Mouse (Mus musculus) hindbrain, embryonic 13.5 days (tissue): ENCODE data around the gene Limd2. TPM values are rescaled to one million over a fixed set of nuclear protein-coding genes. Genes with fewer than 3 reads are reported as not detected.

Experiments
- polyA plus RNA-seq: library from polyadenylated mRNA; unstranded; fragments of >200 nt; fragmentation: Nextera tagmentation; extraction: Ambion mirVana; gene quantifications from 2 replicates; pipeline ENCODE4 v1.2.1, GENCODE M21; 2015

The Limd2 gene
- polyA plus RNA-seq, 1 experiment from 2014 or later: 197 TPM

Other genes with a start within 250 kb of the Limd2 start
- 42.6 and 42.7 TPM in 2 replicates for gene Cyb561, start 207.5 kb downstream of the Limd2 start, polyA plus RNA-seq
- 2.4 and 2.5 TPM in 2 replicates for gene Ace, start 192.9 kb downstream of the Limd2 start, polyA plus RNA-seq
- gene Ace3, start 166.2 kb downstream of the Limd2 start, polyA plus RNA-seq: 0.08 TPM in 1 of 2 replicates, not detected in the other
- gene Kcnh6, start 152.7 kb downstream of the Limd2 start, polyA plus RNA-seq: 1.7 and 2.3 TPM in 2 replicates
- gene Dcaf7, start 124.0 kb downstream of the Limd2 start, polyA plus RNA-seq: 117 and 123 TPM in 2 replicates
- gene Taco1, start 94.8 kb downstream of the Limd2 start, polyA plus RNA-seq: 8.1 and 8.4 TPM in 2 replicates
- gene Map3k3, start 76.2 kb downstream of the Limd2 start, polyA plus RNA-seq: 15.1 and 15.7 TPM in 2 replicates
- gene Gm10840, start within 50 bp of the Limd2 start, polyA plus RNA-seq: not detected in 2 replicates
- gene Strada, start 41.3 kb upstream of the Limd2 start, polyA plus RNA-seq: 31.2 and 34.2 TPM in 2 replicates
- gene Ccdc47, start 55.5 kb upstream of the Limd2 start, polyA plus RNA-seq: 97.0 and 106 TPM in 2 replicates
- 92.0 and 96.2 TPM in 2 replicates for gene Ddx42, start 56.1 kb upstream of the Limd2 start, polyA plus RNA-seq
- 37.4 and 38.3 TPM in 2 replicates for gene Ftsj3, start 95.2 kb upstream of the Limd2 start, polyA plus RNA-seq
- 339 and 341 TPM in 2 replicates for gene Psmc5, start 95.3 kb upstream of the Limd2 start, polyA plus RNA-seq
- gene Smarcd2, start 112.1 kb upstream of the Limd2 start, polyA plus RNA-seq: 14.3 and 16.0 TPM in 2 replicates
- gene Tcam1, start 115.8 kb upstream of the Limd2 start, polyA plus RNA-seq: 0.12 and 0.21 TPM in 2 replicates
- gene Gh, start 141.0 kb upstream of the Limd2 start, polyA plus RNA-seq: not detected in 2 replicates
- 1.2 and 1.4 TPM in 2 replicates for gene Cd79b, start 153.9 kb upstream of the Limd2 start, polyA plus RNA-seq
- 0.03 TPM in 1 of 2 replicates, not detected in the other for gene Scn4a, start 192.4 kb upstream of the Limd2 start, polyA plus RNA-seq
- not detected in 2 replicates for gene Prr29, start 204.6 kb upstream of the Limd2 start, polyA plus RNA-seq
- gene Icam2, start 227.2 kb upstream of the Limd2 start, polyA plus RNA-seq: 12.8 and 13.8 TPM in 2 replicates